Comparison of ENCODE assay signal across 10 mouse cellular contexts in genomic region chr2:77926468-77926867, GRCm38 (mm10).
"Had no signal": no experiment of that assay in that cellular context is flagged by ENCODE, and none has a peak within 500 bp of the region (broad histone marks: within the 10 kb centered on the region; RNA-seq: fewer than 3 reads in every experiment).

No protein-coding gene starts in this region.

- DNase-seq: kidney, postnatal 36 days; layer of hippocampus, adult 9-11 months; layer of hippocampus, postnatal 36 days; liver; liver, embryonic 13.5 days; liver, postnatal 0 days; midbrain, embryonic 14.5 days; right cerebral cortex, adult 18-20 months; thymus, adult 18-20 months; thymus, postnatal 14 days had no signal
